In the genomic region with DNA sequence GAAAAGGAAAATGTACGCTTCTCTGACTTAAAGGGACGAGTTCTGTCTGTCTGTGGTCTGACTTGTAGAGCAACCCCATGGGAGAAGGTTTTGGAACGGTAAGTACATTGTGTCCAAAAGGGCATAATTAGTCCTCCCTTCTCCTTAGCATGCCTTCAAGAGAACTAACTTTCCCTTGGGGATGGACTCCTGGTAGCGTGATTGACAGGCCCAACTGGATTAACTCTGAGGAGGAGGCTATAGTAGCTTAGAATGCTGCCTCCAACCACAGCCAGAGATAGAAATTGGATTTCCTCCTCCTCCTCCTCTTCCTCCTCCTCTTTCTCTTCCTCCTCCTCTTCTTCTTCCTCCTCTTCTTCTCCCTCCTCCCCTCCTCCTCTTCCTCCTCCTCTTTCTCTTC, we compare ENCODE assay signal across 22 mouse cellular contexts. TPM values are rescaled to one million over a fixed set of nuclear protein-coding genes. Genes with fewer than 3 reads are reported as not detected.
"Had no signal": no experiment of that assay in that cellular context is flagged by ENCODE, and none has a peak within 500 bp of the region (broad histone marks: within the 10 kb centered on the region; RNA-seq: fewer than 3 reads in every experiment).

No protein-coding gene starts in this region.

- H3K9ac ChIP-seq: neural tube, embryonic 13.5 days; neural tube, embryonic 15.5 days; stomach, embryonic 15.5 days had no signal

- H3K27ac ChIP-seq: neural tube, embryonic 13.5 days; neural tube, embryonic 15.5 days; stomach, embryonic 15.5 days; stomach, postnatal 0 days had no signal

- DNase-seq: retina, postnatal 1 day; right cerebral cortex, adult 18-20 months; right cerebral cortex, postnatal 14 days; right cerebral cortex, postnatal 25 days; right cerebral cortex, postnatal 4 days; spleen, adult 18-20 months; thymus, adult 18-20 months; thymus, adult 2 months; thymus, postnatal 14 days; thymus, postnatal 25 days; thymus, postnatal 36 days; thymus, postnatal 4 days had no signal

- H3K4me3 ChIP-seq: neural tube, embryonic 13.5 days; neural tube, embryonic 15.5 days; stomach, embryonic 15.5 days had no signal

- H3K4me2 ChIP-seq: neural tube, embryonic 13.5 days; neural tube, embryonic 15.5 days; stomach, embryonic 15.5 days had no signal

- H3K27me3 ChIP-seq: neural tube, embryonic 13.5 days; neural tube, embryonic 15.5 days; stomach, embryonic 15.5 days had no signal

- H3K9me3 ChIP-seq: neural tube, embryonic 13.5 days; neural tube, embryonic 15.5 days; stomach, embryonic 15.5 days had no signal

- H3K36me3 ChIP-seq: neural tube, embryonic 13.5 days; neural tube, embryonic 15.5 days; stomach, embryonic 15.5 days had no signal

- H3K4me1 ChIP-seq: stomach, embryonic 15.5 days had no signal

RNA-seq across cellular contexts. Expression of gene 1700086D15Rik, which starts 39.4 kb away (rescaled TPM):
- total RNA-seq: neutrophil, adult 5-6 weeks had no signal
- polyA plus RNA-seq: neural tube, embryonic 13.5 days; small intestine, adult 2 months; spleen, adult 2 months; stomach, embryonic 14.5 days; stomach, embryonic 15.5 days; stomach, embryonic 16.5 days; stomach, postnatal 0 days; thymus, adult 2 months; urinary bladder, adult 2 months had no signal

RNA-seq across cellular contexts. Expression of gene Arhgap44, which starts 42.5 kb away (rescaled TPM):
- total RNA-seq: neutrophil, adult 5-6 weeks had no signal
